Mouse (Mus musculus) limb, embryonic 14.5 days (tissue): ENCODE results near the gene Htr3a. TPM values are rescaled to one million over a fixed set of nuclear protein-coding genes. Genes with fewer than 3 reads are reported as not detected.

ENCODE experiments used
- ATAC-seq: fragments of 200-750 bp; cut with Nextera tagmentation; 2 replicates; pipeline ENCODE4 v1.8.0; 2017; ENCODE audit warnings: low read depth, moderate number of reproducible peaks, moderate TSS enrichment; ENCODE audit not compliant: low FRiP score
- DNase-seq: peaks from one replicate; pipeline ENCODE4 v3.0.0-alpha.2; 2015; ENCODE audit warnings: low spot score
- H3K27ac ChIP-seq: fragments of 300-500 bp; sonication (generic); replicated peaks from 2 replicates; pipeline ENCODE4 v1.5.1; 2014; ENCODE audit warnings: low read depth, mild to moderate bottlenecking, low read length, moderate library complexity, mixed read lengths
- H3K27me3 ChIP-seq: fragments of 300-500 bp; sonication (generic); 2 replicates; pipeline ENCODE4 v1.6.1; 2014; ENCODE audit warnings: low read length, mixed read lengths; ENCODE audit not compliant: control insufficient read depth, insufficient read depth
- H3K36me3 ChIP-seq: fragments of 300-500 bp; sonication (generic); 2 replicates; pipeline ENCODE4 v1.6.1; 2014; ENCODE audit warnings: mild to moderate bottlenecking, low read length, moderate library complexity, mixed read lengths; ENCODE audit not compliant: control insufficient read depth, insufficient read depth
- H3K4me1 ChIP-seq: fragments of 300-500 bp; sonication (generic); 2 replicates; pipeline ENCODE4 v1.6.1; 2014; ENCODE audit warnings: antibody characterized with exemption, low read length, mixed read lengths; ENCODE audit not compliant: control insufficient read depth, insufficient read depth
- H3K4me2 ChIP-seq: fragments of 300-500 bp; sonication (generic); replicated peaks from 2 replicates; pipeline ENCODE4 v1.6.1; 2014; ENCODE audit warnings: low read depth, mild to moderate bottlenecking, low read length, moderate library complexity; ENCODE audit not compliant: severe bottlenecking
- H3K4me3 ChIP-seq: fragments of 300-500 bp; sonication (generic); replicated peaks from 2 replicates; pipeline ENCODE4 v1.5.1; 2014; ENCODE audit warnings: low read length
- H3K9ac ChIP-seq: fragments of 300-500 bp; sonication (generic); 2 replicates; pipeline ENCODE4 v1.6.1; 2014; ENCODE audit warnings: mild to moderate bottlenecking, low read depth, low read length, moderate library complexity; ENCODE audit not compliant: severe bottlenecking
- H3K9me3 ChIP-seq: fragments of 300-500 bp; sonication (generic); 2 replicates; pipeline ENCODE4 v1.6.1; 2016; ENCODE audit warnings: low read length; ENCODE audit not compliant: control insufficient read depth
- POLR2A ChIP-seq: fragments of 200-500 bp; IDR thresholded peaks from 2 replicates; pipeline ENCODE4 v1.8.0; 2012; ENCODE audit warnings: inconsistent platforms, mild to moderate bottlenecking, moderate library complexity, borderline replicate concordance; ENCODE audit not compliant: insufficient read depth, insufficient read length; ENCODE audit errors: extremely low read depth
- WGBS: fragments of 180-500 bp; shearing (Covaris S2); extraction: QIAGEN DNeasy Blood & Tissue Kit; methylation state at CpG from one replicate; pipeline ENCODE4 v1.1.7; 2014; 5-methylcytosine and 5-hydroxymethylcytosine counted together
- polyA plus RNA-seq, 2 experiments: library from polyadenylated mRNA; depleted of rRNA in 1 of 2; stranded (reverse) in 1 of 2; unstranded in 1 of 2; fragments of >200 nt; fragmentation: Nextera tagmentation in 1 of 2; extraction: Ambion mirVana in 1 of 2; gene quantifications; 2 replicates each; pipeline versions ENCODE4 v1.2.1 to v1.2.3; 2012 to 2014

The Htr3a gene
- polyA plus RNA-seq, 2 experiments: 1.1 to 2.2 TPM

DNA sequence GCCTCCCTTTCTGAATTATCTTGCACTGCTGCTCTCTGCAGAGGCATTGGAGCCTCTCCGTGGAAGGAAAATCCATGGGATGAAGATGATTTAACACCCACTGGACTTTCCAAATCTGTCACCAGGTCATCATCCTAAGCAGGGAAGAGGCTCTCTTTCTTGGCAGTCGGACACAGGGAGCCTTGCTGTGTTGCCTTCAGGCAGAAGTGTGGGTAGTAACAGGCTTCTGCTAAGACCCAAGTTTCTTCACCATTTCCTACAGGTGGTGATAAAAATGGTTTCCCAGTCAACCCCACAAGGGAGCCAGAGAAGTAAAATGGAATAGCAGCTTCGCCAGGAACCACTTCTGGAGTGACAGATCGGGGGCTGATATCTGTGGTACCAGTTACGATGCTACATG is 61.4 kb downstream of the Htr3a start:
- DNase-seq (no peak), ATAC-seq (no peak)
- H3K36me3 ChIP-seq: no peaks in the 10 kb centered on the region
- 85% methylated on average over 5 of the region's 5 CpGs for WGBS
- H3K9me3 ChIP-seq: no peaks in the 10 kb centered on the region
- H3K4me2 ChIP-seq: no peak overlapping the region
- no peak overlapping the region for H3K27ac ChIP-seq
- no peak overlapping the region for H3K4me3 ChIP-seq
- no peaks in the 10 kb centered on the region for H3K4me1 ChIP-seq
- H3K9ac ChIP-seq: no peak overlapping the region
- TF ChIP-seq POLR2A: no peak
- H3K27me3 ChIP-seq: 0 out of 2 replicates have a peak, but pooled peaks cover under 1% of the 10 kb centered on the region

Other genes starting within 250 kb of the Htr3a start
- gene Zbtb16, start 74.9 kb downstream of the Htr3a start, polyA plus RNA-seq (2012; rRNA removed): 0.60 and 0.91 TPM in 2 replicates
- 1.3 and 1.9 TPM in 2 replicates for gene Zbtb16, start 74.9 kb downstream of the Htr3a start, polyA plus RNA-seq (2014; fragmentation: Nextera tagmentation; extraction: Ambion mirVana)
- gene Htr3b, start 53.9 kb upstream of the Htr3a start, polyA plus RNA-seq (2012; rRNA removed): 0.06 TPM in 1 of 2 replicates, not detected in the other
- not detected in 2 replicates for gene Htr3b, start 53.9 kb upstream of the Htr3a start, polyA plus RNA-seq (2014; fragmentation: Nextera tagmentation; extraction: Ambion mirVana)
- 38.9 and 43.2 TPM in 2 replicates for gene Usp28, start 74.3 kb upstream of the Htr3a start, polyA plus RNA-seq (2012; rRNA removed)
- gene Usp28, start 74.3 kb upstream of the Htr3a start, polyA plus RNA-seq (2014; fragmentation: Nextera tagmentation; extraction: Ambion mirVana): 33.6 and 35.3 TPM in 2 replicates
- gene Zw10, start 144.5 kb upstream of the Htr3a start, polyA plus RNA-seq (2012; rRNA removed): 41.8 and 45.4 TPM in 2 replicates
- 36.5 and 42.2 TPM in 2 replicates for gene Zw10, start 144.5 kb upstream of the Htr3a start, polyA plus RNA-seq (2014; fragmentation: Nextera tagmentation; extraction: Ambion mirVana)
- gene Tmprss5, start 170.2 kb upstream of the Htr3a start, polyA plus RNA-seq (2012; rRNA removed): 0.47 and 0.53 TPM in 2 replicates
- 0.23 and 0.47 TPM in 2 replicates for gene Tmprss5, start 170.2 kb upstream of the Htr3a start, polyA plus RNA-seq (2014; fragmentation: Nextera tagmentation; extraction: Ambion mirVana)